Comparison of ENCODE assay signal across 11 mouse cellular contexts in the genomic region with DNA sequence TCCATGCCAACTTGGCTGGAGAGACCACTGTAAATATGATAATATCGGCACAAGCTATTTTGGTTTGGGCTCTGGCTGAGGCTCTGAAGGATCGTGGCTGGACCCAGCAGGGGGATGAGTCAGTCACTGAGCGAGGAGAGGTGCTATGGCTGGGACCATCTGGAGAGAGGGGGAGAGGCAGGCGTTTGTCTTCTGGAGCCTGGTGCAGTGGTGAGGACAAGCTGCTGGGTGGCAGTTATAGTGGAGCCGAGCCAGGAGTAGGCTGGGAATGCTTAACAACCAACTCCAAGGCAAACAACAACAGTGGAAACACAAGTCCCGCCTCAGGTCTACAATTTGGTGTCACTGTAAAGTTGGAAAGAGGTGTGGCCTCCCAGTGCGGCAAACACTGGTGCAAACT. TPM values are rescaled to one million over a fixed set of nuclear protein-coding genes. Genes with fewer than 3 reads are reported as not detected.
DNase-seq lines count a peak whose midpoint lies in the region; ATAC-seq and TF ChIP-seq lines count a peak whose summit lies in the region.
"Had no signal": no experiment of that assay in that cellular context is flagged by ENCODE, and none has a peak within 500 bp of the region (broad histone marks: within the 10 kb centered on the region; RNA-seq: fewer than 3 reads in every experiment).

No protein-coding gene starts in this region.

- peak overlapping the region; percentile 77 for H3K4me2 ChIP-seq in CH12.LX (ENCODE audit: insufficient read depth, low read depth, poor library complexity, severe bottlenecking)
- no peak overlapping the region for H3K4me2 ChIP-seq in lung, postnatal 0 days (replicated peaks; ENCODE audit: low read depth, low read length)
- H3K4me2 ChIP-seq: heart, embryonic 15.5 days; kidney, embryonic 15.5 days had no signal

- dilution Hi-C loops in CH12.LX (cut with MboI; ENCODE audit: extremely low pct_ligation_motif_present, extremely low pct_unique_long_range_greater_than_20kb, low sequenced_read_pairs): no loop called here

- TF ChIP-seq RAD21 in CH12.LX (IDR thresholded peaks at IDR 0.05; ENCODE audit: low read depth, low read length): no peak

- in situ Hi-C loops in CH12.LX (cut with MboI; ENCODE audit: low pct_ligation_motif_present, low pct_unique_long_range_greater_than_20kb, low sequenced_read_pairs): no loop called here

- no peaks in the 10 kb centered on the region for H3K79me2 ChIP-seq in CH12.LX (replicated peaks; ENCODE audit: control insufficient read depth, extremely low read depth, insufficient read depth, poor library complexity, severe bottlenecking)

- no peak overlapping the region for H3K4me3 ChIP-seq in CH12.LX (replicated peaks in 1 of 3; ENCODE audit: low read depth in 2 of 3, low read length in 2 of 3, poor library complexity in 1 of 3)
- no peak overlapping the region for H3K4me3 ChIP-seq in lung, postnatal 0 days (ENCODE audit: low read depth, low read length)
- H3K4me3 ChIP-seq: heart, embryonic 15.5 days; kidney, embryonic 15.5 days had no signal

- peaks cover 20 to 48% of the 10 kb centered on the region in 2 experiments for H3K4me1 ChIP-seq in CH12.LX (ENCODE audit: control insufficient read depth in 1 of 2, insufficient read depth in 2 of 2)
- H3K4me1 ChIP-seq in lung, postnatal 0 days (ENCODE audit: insufficient read depth, low read depth, low read length): no peaks in the 10 kb centered on the region

- no peak overlapping the region for H3K9ac ChIP-seq in CH12.LX (ENCODE audit: insufficient read depth, low read depth)
- no peak overlapping the region for H3K9ac ChIP-seq in lung, postnatal 0 days (replicated peaks; ENCODE audit: low read depth)
- H3K9ac ChIP-seq: heart, embryonic 15.5 days; kidney, embryonic 15.5 days; liver, postnatal 0 days had no signal

- H3K36me3 ChIP-seq in CH12.LX (replicated peaks in 1 of 2; ENCODE audit: control insufficient read depth in 1 of 2, insufficient read depth in 1 of 2, low read length in 1 of 2): no peaks in the 10 kb centered on the region
- H3K36me3 ChIP-seq in lung, postnatal 0 days (ENCODE audit: insufficient read depth, low read length): no peaks in the 10 kb centered on the region
- H3K36me3 ChIP-seq: heart, embryonic 15.5 days; kidney, embryonic 15.5 days had no signal

- H3K9me3 ChIP-seq in CH12.LX (replicated peaks; ENCODE audit: low read length): no peaks in the 10 kb centered on the region
- no peaks in the 10 kb centered on the region for H3K9me3 ChIP-seq in lung, postnatal 0 days (ENCODE audit: low read length)
- H3K9me3 ChIP-seq: heart, embryonic 15.5 days; kidney, embryonic 15.5 days had no signal

- no peak for TF ChIP-seq CTCF in CH12.LX (conservative IDR thresholded peaks at IDR 0.05 in 1 of 2, IDR thresholded peaks at IDR 0.05 in 1 of 2; ENCODE audit: low read depth in 2 of 2, low read length in 2 of 2)
- TF ChIP-seq CTCF in lung, postnatal 0 days (IDR thresholded peaks at IDR 0.05): no peak

- no peak for TF ChIP-seq POLR2A in CH12.LX (IDR thresholded peaks at IDR 0.05; ENCODE audit: low read depth, low read length)

- 72% methylated on average over 7 of the region's 7 CpGs for WGBS in lung, postnatal 0 days

- H3K27me3 ChIP-seq in CH12.LX (replicated peaks): no peaks in the 10 kb centered on the region
- no peaks in the 10 kb centered on the region for H3K27me3 ChIP-seq in lung, postnatal 0 days (replicated peaks; ENCODE audit: insufficient read depth, low read length)
- H3K27me3 ChIP-seq: heart, embryonic 15.5 days; kidney, embryonic 15.5 days had no signal

- peak; percentile 56 for ATAC-seq in lung, postnatal 0 days
- no peak for ATAC-seq in granulocyte monocyte progenitor cell, adult 5-6 weeks (replicated peaks; ENCODE audit: poor library complexity, severe bottlenecking)
- ATAC-seq: liver, postnatal 0 days had no signal

- DNase-seq in CH12.LX (ENCODE audit: extremely low read depth): no peak
- DNase-seq in brain, adult 2 months (ENCODE audit: low read depth, low spot score): peak; percentile 95
- peak; percentile 79 for DNase-seq in layer of hippocampus, adult 11-12 months (ENCODE audit: low spot score)
- no peak for DNase-seq in lung, postnatal 0 days (ENCODE audit: low spot score)
- DNase-seq in urinary bladder, postnatal 36 days (ENCODE audit: low spot score in 2 of 2): no peak
- no peak for DNase-seq in kidney, postnatal 4 days
- DNase-seq: liver, postnatal 0 days; thymus, postnatal 14 days had no signal

- H3K27ac ChIP-seq in CH12.LX (ENCODE audit: insufficient read depth, low read depth): no peak overlapping the region
- H3K27ac ChIP-seq in lung, postnatal 0 days (ENCODE audit: low read length): no peak overlapping the region
- H3K27ac ChIP-seq: heart, embryonic 15.5 days; kidney, embryonic 15.5 days had no signal

- TF ChIP-seq EP300 in CH12.LX (IDR thresholded peaks at IDR 0.05; ENCODE audit: low read length): no peak
- TF ChIP-seq EP300 in lung, postnatal 0 days (IDR thresholded peaks at IDR 0.05): no peak

TF ChIP-seq in CH12.LX, 34 proteins besides CTCF, POLR2A, EP300 and RAD21:
- no peak for TF ChIP-seq CHD2 (IDR thresholded peaks at IDR 0.05; ENCODE audit: low read length)
- no peak for TF ChIP-seq ZC3H11A (IDR thresholded peaks at IDR 0.05; ENCODE audit: low read depth, low read length)
- TF ChIP-seq RCOR1 (conservative IDR thresholded peaks at IDR 0.05; ENCODE audit: low read depth, low read length): no peak
- no peak for TF ChIP-seq IRF4 (IDR thresholded peaks at IDR 0.05; ENCODE audit: low read depth, low read length)
- TF ChIP-seq GABPA (IDR thresholded peaks at IDR 0.05; ENCODE audit: insufficient replicate concordance, low read depth, low read length): no peak
TF ChIP-seq in CH12.LX: peak in this region for 0.

RNA-seq across cellular contexts. Expression of a gene that starts 55.8 kb away (rescaled TPM):
- not detected in 2 replicates for total RNA-seq in CH12.LX (2012; rRNA removed)
- not detected in 2 replicates for total RNA-seq in CH12.LX (2014; rRNA removed)
- polyA plus RNA-seq in CH12.LX (2012; ENCODE audit: insufficient read length, low read depth): not detected in 2 replicates
- polyA plus RNA-seq in lung, postnatal 0 days (2015; fragmentation: Nextera tagmentation; extraction: Ambion mirVana): 0.05 and 0.07 TPM in 2 replicates
- total RNA-seq in granulocyte monocyte progenitor cell, adult 5-6 weeks (2014; fragmentation: Nextera tagmentation): not detected in 2 replicates
- not detected in 2 replicates for total RNA-seq in granulocyte monocyte progenitor cell, adult 5-6 weeks (2017)

Comparison
In these comparisons a context has a peak if more than half of its experiments do, and no peak if none do; other contexts are left out.
1. DNase-seq: peak in brain, adult 2 months (single experiment) and layer of hippocampus, adult 11-12 months (single experiment); none in CH12.LX (single experiment), lung, postnatal 0 days (single experiment), urinary bladder, postnatal 36 days (0 of 2) and kidney, postnatal 4 days (0 of 2).